Mouse (Mus musculus) liver, adult 2 months (tissue): ENCODE data around the gene Mitd1. TPM values are rescaled to one million over a fixed set of nuclear protein-coding genes. Genes with fewer than 3 reads are reported as not detected.

Source experiments
- DNase-seq: peaks from one replicate; pipeline ENCODE4 v3.0.0-alpha.2; 2011; ENCODE audit warnings: low read depth, low spot score; ENCODE audit errors: extremely low read depth
- H3K27ac ChIP-seq: fragments of 200-500 bp; replicated peaks from 2 replicates; pipeline ENCODE4 v1.5.1; 2012; ENCODE audit warnings: low read depth, mild to moderate bottlenecking, control low read depth, inconsistent platforms, low read length; ENCODE audit not compliant: insufficient read depth
- H3K27me3 ChIP-seq: fragments of 200-500 bp; 2 replicates; pipeline ENCODE4 v1.6.1; 2012; ENCODE audit warnings: mild to moderate bottlenecking, moderate library complexity, low read length, inconsistent platforms; ENCODE audit not compliant: control insufficient read depth, insufficient read depth
- H3K36me3 ChIP-seq: fragments of 200-500 bp; 2 replicates; pipeline ENCODE4 v1.6.1; 2012; ENCODE audit warnings: low read length, inconsistent platforms; ENCODE audit not compliant: control insufficient read depth, insufficient read depth
- H3K4me1 ChIP-seq: fragments of 200-500 bp; 2 replicates; pipeline ENCODE4 v1.6.1; 2011; ENCODE audit warnings: low read length; ENCODE audit not compliant: control insufficient read depth, insufficient read depth
- H3K4me3 ChIP-seq: fragments of 200-500 bp; 2 replicates; pipeline ENCODE4 v1.5.1; 2011; ENCODE audit warnings: low read depth, mild to moderate bottlenecking, control low read depth, low read length, moderate library complexity; ENCODE audit not compliant: insufficient read depth
- H3K79me2 ChIP-seq: fragments of 200-500 bp; 2 replicates; pipeline ENCODE4 v1.6.1; 2012; ENCODE audit warnings: inconsistent platforms, mild to moderate bottlenecking, low read length, moderate library complexity; ENCODE audit not compliant: control insufficient read depth, insufficient read depth
- H3K9ac ChIP-seq: fragments of 200-500 bp; 2 replicates; pipeline ENCODE4 v1.6.1; 2012; ENCODE audit warnings: low read depth, mild to moderate bottlenecking, control low read depth, inconsistent platforms, low read length
- CTCF ChIP-seq: fragments of 200-500 bp; IDR thresholded peaks from 2 replicates; pipeline ENCODE4 v1.5.1; 2011; ENCODE audit warnings: low read depth, low read length, control low read depth
- POLR2A ChIP-seq: fragments of 200-500 bp; IDR thresholded peaks from 2 replicates; pipeline ENCODE4 v1.6.1; 2011; ENCODE audit warnings: low read length, control low read depth; ENCODE audit not compliant: insufficient read depth; ENCODE audit errors: extremely low read depth
- WGBS: fragments of 180-500 bp; shearing (Covaris S2); methylation state at CpG from one replicate; pipeline ENCODE4 v1.1.7; 2018; 5-methylcytosine and 5-hydroxymethylcytosine counted together
- polyA plus RNA-seq: library from polyadenylated mRNA; depleted of rRNA; stranded (reverse); fragments of >200 nt; gene quantifications from 2 replicates; pipeline ENCODE4 v1.2.3, GENCODE M21; 2012
- total RNA-seq: library from RNA; depleted of rRNA; stranded (reverse); fragments of >200 nt; gene quantifications from 2 replicates; pipeline ENCODE4 v1.2.3, GENCODE M21; 2014

Gene Mitd1
- total and polyA plus RNA-seq, 2 experiments, result 4.6 to 10.7 TPM

- DNase-seq, result peak; percentile 92
- 2% methylated on average over 33 of the region's 33 CpGs for WGBS
These were observed 17.8 kb downstream of the Mitd1 start for GRCm38 (mm10) chr1:37872131-37873067.

GRCm38 (mm10) chr1:37871704-37872103 is 18.5 kb downstream of the Mitd1 start, which contains the start of gene Lipt1:
Lipt1 (plus strand) TSS chr1:37871738.
- no peak for DNase-seq
- Histone ChIP-seq H3K79me2 (no peaks in the 10 kb centered on the region), H3K9ac (peak within 1 kb of the TSS; percentile 69), H3K27me3 (no peaks in the 10 kb centered on the region), H3K4me3 (peak within 1 kb of the TSS; percentile 59), H3K36me3 (peaks cover 16% of the 10 kb centered on the region; the same call in 1 of the 2 replicates), H3K4me1 (peaks cover 5% of the 10 kb centered on the region), H3K27ac (peak within 1 kb of the TSS; percentile 73)
- TF ChIP-seq CTCF (no peak), POLR2A (no peak)
- WGBS, result 17% methylated on average over 7 of the region's 7 CpGs

More at GRCm38 (mm10) chr1:37872131-37873067, 17.8 kb downstream of the Mitd1 start:
- H3K4me1 ChIP-seq, result peaks cover 6% of the 10 kb centered on the region
- peaks cover 16% of the 10 kb centered on the region; the same call in 1 of the 2 replicates for H3K36me3 ChIP-seq
- no peaks in the 10 kb centered on the region for H3K27me3 ChIP-seq
- peak overlapping the region; percentile 59 for H3K4me3 ChIP-seq
- H3K79me2 ChIP-seq, result no peaks in the 10 kb centered on the region
- no peak for TF ChIP-seq CTCF
- no peak for TF ChIP-seq POLR2A
- peak overlapping the region; percentile 69 for H3K9ac ChIP-seq
- peak overlapping the region; percentile 73 for H3K27ac ChIP-seq

GRCm38 (mm10) chr1:37869362-37869761 is 20.8 kb downstream of the Mitd1 start:
- TF ChIP-seq CTCF (no peak), POLR2A (no peak)
- Histone ChIP-seq H3K4me1 (peaks cover 5% of the 10 kb centered on the region), H3K79me2 (no peaks in the 10 kb centered on the region), H3K9ac (no peak overlapping the region), H3K27me3 (no peaks in the 10 kb centered on the region), H3K27ac (no peak overlapping the region), H3K4me3 (no peak overlapping the region), H3K36me3 (no peaks in the 10 kb centered on the region)
- 32% methylated on average over 2 of the region's 2 CpGs for WGBS
- DNase-seq, result no peak

GRCm38 (mm10) chr1:37868640-37869039 is 21.6 kb downstream of the Mitd1 start:
- Histone ChIP-seq H3K36me3 (no peaks in the 10 kb centered on the region), H3K79me2 (no peaks in the 10 kb centered on the region), H3K4me1 (peaks cover 5% of the 10 kb centered on the region), H3K4me3 (no peak overlapping the region), H3K9ac (no peak overlapping the region), H3K27ac (no peak overlapping the region), H3K27me3 (no peaks in the 10 kb centered on the region)
- WGBS, result 75% methylated on average over 10 of the region's 10 CpGs
- TF ChIP-seq POLR2A (no peak), CTCF (no peak)
- DNase-seq, result no peak

GRCm38 (mm10) chr1:37867684-37868322 is 22.4 kb downstream of the Mitd1 start:
- H3K9ac ChIP-seq, result no peak overlapping the region
- peaks cover 3% of the 10 kb centered on the region for H3K4me1 ChIP-seq
- H3K79me2 ChIP-seq, result no peaks in the 10 kb centered on the region
- no peak overlapping the region for H3K4me3 ChIP-seq
- TF ChIP-seq POLR2A (no peak), CTCF (no peak)
- 75% methylated on average over 10 of the region's 10 CpGs for WGBS
- no peaks in the 10 kb centered on the region for H3K27me3 ChIP-seq
- DNase-seq, result no peak
- H3K27ac ChIP-seq, result no peak overlapping the region
- H3K36me3 ChIP-seq, result no peaks in the 10 kb centered on the region

- WGBS, result 76% methylated on average over 1 of the region's 1 CpGs
- H3K9ac ChIP-seq, result no peak overlapping the region
- no peak overlapping the region for H3K4me3 ChIP-seq
- H3K79me2 ChIP-seq, result no peaks in the 10 kb centered on the region
- no peaks in the 10 kb centered on the region for H3K27me3 ChIP-seq
- no peak overlapping the region for H3K27ac ChIP-seq
- DNase-seq, result peak; percentile 50
- TF ChIP-seq POLR2A (no peak), CTCF (peak; percentile 62; the same call in 1 of the 2 replicates)
- H3K36me3 ChIP-seq, result no peaks in the 10 kb centered on the region
- H3K4me1 ChIP-seq, result peaks cover 3% of the 10 kb centered on the region; the same call in 1 of the 2 replicates
These were observed 23.2 kb downstream of the Mitd1 start for GRCm38 (mm10) chr1:37867056-37867455.
